Mouse (Mus musculus): ENCODE measurements around the gene Apof.

DNA sequence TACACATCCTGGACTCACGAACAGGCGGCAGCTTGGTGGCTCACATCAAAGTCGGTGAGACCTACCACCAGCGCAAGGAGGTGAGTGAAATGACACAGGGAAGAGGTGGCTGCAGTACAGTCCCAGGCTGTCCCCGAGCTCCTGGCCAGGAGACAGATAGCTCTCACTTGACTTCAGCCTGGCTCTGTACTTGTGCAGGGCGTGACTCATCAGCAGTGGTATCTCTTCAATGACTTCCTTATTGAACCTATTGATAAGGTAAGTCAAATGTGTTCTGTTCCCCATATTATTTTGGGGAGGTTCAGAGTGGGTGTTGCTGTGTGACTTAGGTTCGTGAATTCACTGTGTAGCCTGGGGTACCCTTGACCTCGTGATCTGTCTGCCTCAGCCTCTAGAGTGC is 47.1 kb downstream of the Apof start:
- TF ChIP-seq RCOR1 (IDR thresholded peaks at IDR 0.05; ENCODE audit: low read depth, low read length) (no peak), EP300 (IDR thresholded peaks at IDR 0.05; ENCODE audit: low read depth in 1 of 2, low read length in 2 of 2) (peak; percentile 65 to 73), HCFC1 (IDR thresholded peaks at IDR 0.05; ENCODE audit: low read depth, low read length) (no peak), CTCF (IDR thresholded peaks at IDR 0.05 in 2 of 3, conservative IDR thresholded peaks at IDR 0.05 in 1 of 3; ENCODE audit: control insufficient read depth in 1 of 3, insufficient read depth in 1 of 3, low read depth in 2 of 3, low read length in 3 of 3, poor library complexity in 1 of 3, severe bottlenecking in 1 of 3) (no peak), POLR2A (IDR thresholded peaks at IDR 0.05; ENCODE audit: control insufficient read depth in 1 of 2, insufficient read depth in 1 of 2, low read depth in 1 of 2, low read length in 2 of 2, poor library complexity in 1 of 2) (no peak), RAD21 (IDR thresholded peaks at IDR 0.05; ENCODE audit: low read depth, low read length) (no peak), E2F4 (IDR thresholded peaks at IDR 0.05; ENCODE audit: borderline replicate concordance, low read depth, low read length) (no peak), SIN3A (IDR thresholded peaks at IDR 0.05; ENCODE audit: low read length) (no peak)

Data from MEL (cell line).